Mouse (Mus musculus) ES-E14 (cell line): ENCODE measurements around the gene Ergic2. TPM values are rescaled to one million over a fixed set of nuclear protein-coding genes. Genes with fewer than 3 reads are reported as not detected.

Source experiments
- DNase-seq: peaks from one replicate; pipeline ENCODE4 v3.0.0-alpha.2; 2013; ENCODE audit warnings: low read depth, low spot score
- H3K27ac ChIP-seq: 2 replicates; pipeline ENCODE4 v1.5.1; 2012; ENCODE audit warnings: low read depth, mild to moderate bottlenecking, low read length, moderate library complexity, mixed read lengths; ENCODE audit not compliant: poor library complexity, insufficient read depth, severe bottlenecking
- H3K36me3 ChIP-seq: 2 replicates; pipeline ENCODE4 v1.6.1; 2012; ENCODE audit warnings: mild to moderate bottlenecking, low read length, moderate library complexity, mixed read lengths; ENCODE audit not compliant: control insufficient read depth, poor library complexity, insufficient read depth, severe bottlenecking
- H3K4me1 ChIP-seq, 2 experiments: fragments of 150-350 bp in 1 of 2; sonication (generic) in 1 of 2; 2 replicates each; pipeline ENCODE4 v1.6.1; 2012; ENCODE audit warnings: low read length in 2 of 2, mild to moderate bottlenecking in 1 of 2, mixed read lengths in 1 of 2; ENCODE audit not compliant: control insufficient read depth in 2 of 2, insufficient read depth in 2 of 2, poor library complexity in 1 of 2
- H3K4me3 ChIP-seq, 2 experiments: fragments of 150-350 bp in 1 of 2; sonication (generic) in 1 of 2; 2 replicates each; pipeline ENCODE4 v1.5.1; 2012; ENCODE audit warnings: low read length in 2 of 2, low read depth in 1 of 2, mild to moderate bottlenecking in 1 of 2, mixed read lengths in 1 of 2; ENCODE audit not compliant: insufficient read depth in 1 of 2, poor library complexity in 1 of 2, severe bottlenecking in 1 of 2
- H3K9ac ChIP-seq: 2 replicates; pipeline ENCODE4 v1.6.1; 2012; ENCODE audit warnings: low read depth, mild to moderate bottlenecking, low read length, mixed read lengths; ENCODE audit not compliant: poor library complexity, insufficient read depth, severe bottlenecking
- H3K9me3 ChIP-seq: fragments of 150-350 bp; sonication (generic); 2 replicates; pipeline ENCODE4 v1.6.1; 2012; ENCODE audit warnings: low read depth, mild to moderate bottlenecking, low read length; ENCODE audit not compliant: control insufficient read depth, insufficient read depth
- CHD2 ChIP-seq: IDR thresholded peaks from 2 replicates; pipeline ENCODE4 v1.6.1; 2014; ENCODE audit warnings: mild to moderate bottlenecking, low read depth, low read length, inconsistent platforms
- HCFC1 ChIP-seq: IDR thresholded peaks from 2 replicates; pipeline ENCODE4 v1.6.1; 2012; ENCODE audit warnings: low read length, inconsistent platforms, borderline replicate concordance; ENCODE audit not compliant: insufficient read depth
- MAFK ChIP-seq: IDR thresholded peaks from 2 replicates; pipeline ENCODE4 v1.6.1; 2014; ENCODE audit warnings: mild to moderate bottlenecking, low read depth, low read length, inconsistent platforms; ENCODE audit not compliant: insufficient read depth
- ZC3H11A ChIP-seq: IDR thresholded peaks from 2 replicates; pipeline ENCODE4 v1.6.1; 2012; ENCODE audit warnings: low read depth, mild to moderate bottlenecking, inconsistent platforms, low read length, borderline replicate concordance
- ZNF384 ChIP-seq: IDR thresholded peaks from 2 replicates; pipeline ENCODE4 v1.6.1; 2012; ENCODE audit warnings: low read depth, low read length, inconsistent platforms
- in situ Hi-C, 2 experiments: fragments of 600-800 bp; cut with MboI; formaldehyde crosslinking; loops; one replicate each; pipeline ENCODE4 v1.15.1; 2025; ENCODE audit warnings: low sequenced_read_pairs in 2 of 2, inconsistent platforms in 1 of 2; ENCODE audit not compliant: unreplicated experiment in 2 of 2
- total RNA-seq: library from RNA; depleted of rRNA; stranded (reverse); fragments of 300-350 nt; gene quantifications from 2 replicates; pipeline ENCODE4 v1.2.3, GENCODE M21; 2012

Gene Ergic2
- total RNA-seq, 1 experiment: 197 TPM

DNA sequence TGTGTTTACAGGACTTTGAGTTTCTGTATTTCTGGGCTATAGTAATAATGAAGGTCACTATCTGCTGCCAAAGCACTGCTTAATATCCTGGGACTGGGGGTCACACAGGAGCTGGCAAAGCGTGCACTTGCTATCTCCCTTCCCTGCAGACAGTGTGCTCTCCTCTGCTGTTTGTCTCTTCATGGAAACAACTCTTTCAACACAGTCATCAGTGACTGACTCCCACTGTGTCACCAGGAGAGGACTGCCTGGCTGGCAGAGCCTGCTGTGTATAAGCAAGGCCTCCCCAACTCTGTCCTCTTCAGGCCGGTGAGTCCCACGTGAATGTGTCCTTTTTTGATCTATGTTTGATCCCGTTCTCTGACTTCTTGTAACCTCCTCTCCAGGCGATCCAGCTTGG is 25.3 kb upstream of the Ergic2 start:
- Histone ChIP-seq H3K9ac (no peak overlapping the region), H3K4me3 (no peak overlapping the region), H3K27ac (no peak overlapping the region), H3K36me3 (no peaks in the 10 kb centered on the region), H3K9me3 (no peaks in the 10 kb centered on the region), H3K4me1 (no peaks in the 10 kb centered on the region)
- no peak for DNase-seq
- TF ChIP-seq HCFC1 (no peak), MAFK (no peak), CHD2 (no peak), ZC3H11A (no peak), ZNF384 (no peak)
- in situ Hi-C loops: no loop called here

DNA sequence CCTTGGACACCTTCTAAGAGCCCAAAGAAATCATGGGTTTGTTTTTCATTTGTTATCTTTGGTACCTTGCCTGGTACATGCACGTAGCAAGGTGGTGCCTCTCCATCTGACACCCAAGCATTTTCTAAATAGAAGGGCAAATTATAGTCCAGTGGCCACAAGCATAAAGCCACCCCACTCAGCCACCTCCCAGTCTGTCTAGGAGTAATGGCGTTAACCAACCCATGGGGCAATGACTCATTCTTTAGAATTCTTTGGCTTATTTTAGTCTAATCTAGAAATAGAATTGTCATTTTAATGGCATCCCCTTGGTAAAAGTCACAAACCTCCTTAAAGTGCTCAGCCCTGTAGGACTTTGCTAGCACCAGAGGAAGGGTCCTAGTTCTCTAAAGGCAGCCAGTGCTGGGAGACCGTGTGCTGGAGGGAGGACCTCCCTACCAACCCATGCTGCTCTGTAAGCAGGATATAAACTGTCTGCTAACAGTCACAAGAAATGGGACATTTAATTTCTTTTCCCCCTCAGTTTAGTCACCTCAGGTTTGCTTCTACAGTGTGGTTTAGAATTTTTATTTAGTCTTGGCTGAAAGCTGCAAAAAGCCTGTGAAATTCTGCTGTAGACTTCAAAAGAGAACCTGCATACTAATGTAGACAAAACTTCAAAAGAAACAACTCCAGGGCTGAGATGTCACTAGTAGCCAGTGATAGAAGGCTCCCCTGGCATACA is 22.1 kb upstream of the Ergic2 start:
- no peak for TF ChIP-seq HCFC1
- TF ChIP-seq ZC3H11A: no peak
- TF ChIP-seq MAFK: no peak
- TF ChIP-seq CHD2: no peak
- TF ChIP-seq ZNF384: no peak

DNA sequence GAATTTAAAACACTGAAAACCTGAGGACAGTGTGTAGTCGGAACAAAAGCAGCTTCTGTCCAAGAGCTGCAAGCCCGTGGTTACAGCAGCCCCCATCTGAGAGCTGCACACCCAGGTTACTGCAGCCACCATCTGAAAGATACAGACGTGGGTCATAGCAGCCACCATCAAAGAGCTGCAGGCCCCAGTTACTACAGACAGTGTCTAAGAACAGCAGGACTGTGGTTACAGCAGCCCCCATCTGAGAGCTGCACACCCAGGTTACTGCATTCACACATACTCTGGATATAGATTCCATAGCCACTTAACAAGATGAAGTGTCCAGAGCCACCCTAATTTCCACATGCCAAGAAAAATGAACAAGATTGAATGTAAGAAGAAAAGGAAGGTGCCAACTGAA is 15.4 kb upstream of the Ergic2 start:
- no peaks in the 10 kb centered on the region for H3K4me1 ChIP-seq
- no peaks in the 10 kb centered on the region for H3K36me3 ChIP-seq
- no peak overlapping the region for H3K4me3 ChIP-seq
- in situ Hi-C loops: no loop called here
- TF ChIP-seq ZNF384 (no peak), HCFC1 (no peak), CHD2 (no peak), MAFK (no peak), ZC3H11A (no peak)
- DNase-seq: no peak
- H3K9ac ChIP-seq: no peak overlapping the region
- H3K9me3 ChIP-seq: no peaks in the 10 kb centered on the region
- no peak overlapping the region for H3K27ac ChIP-seq

More for the DNA sequence above, 22.1 kb upstream of the Ergic2 start:
- H3K4me3 ChIP-seq: no peak overlapping the region
- H3K27ac ChIP-seq: no peak overlapping the region
- no peak overlapping the region for H3K9ac ChIP-seq
- no peaks in the 10 kb centered on the region for H3K36me3 ChIP-seq
- in situ Hi-C loops: no loop called here
- DNase-seq: no peak
- no peaks in the 10 kb centered on the region for H3K9me3 ChIP-seq
- no peaks in the 10 kb centered on the region for H3K4me1 ChIP-seq

DNA sequence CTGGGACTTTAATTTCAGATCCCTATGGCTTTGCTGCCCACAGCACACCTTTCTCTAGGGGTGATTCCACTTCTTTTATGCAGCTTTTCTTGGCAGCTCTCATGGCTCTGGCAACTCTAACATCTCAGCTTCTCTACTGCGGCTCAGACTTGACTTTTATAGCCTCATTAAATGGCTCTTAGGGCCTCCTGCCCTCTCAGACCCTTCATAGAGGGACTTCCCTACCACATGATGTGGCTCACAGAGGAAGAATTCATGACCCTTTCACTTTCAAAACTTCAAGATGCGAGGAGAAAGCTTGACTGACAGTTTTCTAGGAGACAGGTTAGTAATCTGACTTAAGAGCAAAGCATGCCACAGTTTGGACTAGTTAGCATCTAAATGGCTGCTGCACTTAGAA is 10.5 kb upstream of the Ergic2 start:
- no peak for TF ChIP-seq ZC3H11A
- TF ChIP-seq CHD2: no peak
- no peak for TF ChIP-seq ZNF384
- TF ChIP-seq MAFK: no peak
- TF ChIP-seq HCFC1: no peak
- H3K9me3 ChIP-seq: no peaks in the 10 kb centered on the region
- no peaks in the 10 kb centered on the region for H3K36me3 ChIP-seq
- DNase-seq: no peak
- in situ Hi-C loops: no loop called here
- no peak overlapping the region for H3K27ac ChIP-seq
- H3K4me1 ChIP-seq: no peaks in the 10 kb centered on the region
- no peak overlapping the region for H3K9ac ChIP-seq
- H3K4me3 ChIP-seq: no peak overlapping the region
